Mouse (Mus musculus): ENCODE data around the gene Lipt2.

Gene Lipt2

GRCm38 (mm10) chr7:100159105-100159841, at the start of gene Lipt2:
Gene Lipt2, plus strand, starts transcription at chr7:100159277.
- DNase-seq (ENCODE audit: low read depth, low spot score), result peak; percentile 93

GRCm38 (mm10) chr7:100111506-100111905, 47.6 kb upstream of the Lipt2 start:
- DNase-seq (ENCODE audit: low read depth, low spot score), result no peak

GRCm38 (mm10) chr7:100113821-100114220, 45.3 kb upstream of the Lipt2 start:
- DNase-seq (ENCODE audit: low read depth, low spot score), result no peak

- no peak for DNase-seq (ENCODE audit: low read depth, low spot score)
Observed at GRCm38 (mm10) chr7:100114279-100114678, 44.8 kb upstream of the Lipt2 start.

GRCm38 (mm10) chr7:100120791-100121261, 38.3 kb upstream of the Lipt2 start:
- no peak for DNase-seq (ENCODE audit: low read depth, low spot score)

- peak; percentile 96 for DNase-seq (ENCODE audit: low read depth, low spot score)
Observed at GRCm38 (mm10) chr7:100121376-100121789, 37.7 kb upstream of the Lipt2 start, which contains the start of gene Pold3. Gene Pold3, minus strand, starts transcription at chr7:100121565.

- DNase-seq (ENCODE audit: low read depth, low spot score), result peak; percentile 52
Observed at GRCm38 (mm10) chr7:100123486-100123885, 35.6 kb upstream of the Lipt2 start.

GRCm38 (mm10) chr7:100124211-100124610, 34.9 kb upstream of the Lipt2 start:
- peak; percentile 79 for DNase-seq (ENCODE audit: low read depth, low spot score)

- no peak for DNase-seq (ENCODE audit: low read depth, low spot score)
Observed at GRCm38 (mm10) chr7:100125166-100125565, 33.9 kb upstream of the Lipt2 start.

GRCm38 (mm10) chr7:100126514-100126913, 32.6 kb upstream of the Lipt2 start:
- no peak for DNase-seq (ENCODE audit: low read depth, low spot score)

GRCm38 (mm10) chr7:100128262-100129041, 30.6 kb upstream of the Lipt2 start:
- DNase-seq (ENCODE audit: low read depth, low spot score), result no peak

- DNase-seq (ENCODE audit: low read depth, low spot score), result no peak
Observed at GRCm38 (mm10) chr7:100130592-100130991, 28.5 kb upstream of the Lipt2 start.

- DNase-seq (ENCODE audit: low read depth, low spot score), result no peak
Observed at GRCm38 (mm10) chr7:100132379-100132778, 26.7 kb upstream of the Lipt2 start.

- DNase-seq (ENCODE audit: low read depth, low spot score), result no peak
Observed at GRCm38 (mm10) chr7:100137038-100137437, 22.0 kb upstream of the Lipt2 start.

- no peak for DNase-seq (ENCODE audit: low read depth, low spot score)
Observed at GRCm38 (mm10) chr7:100138075-100138474, 21.0 kb upstream of the Lipt2 start.

- no peak for DNase-seq (ENCODE audit: low read depth, low spot score)
Observed at GRCm38 (mm10) chr7:100140591-100140990, 18.5 kb upstream of the Lipt2 start.

- no peak for DNase-seq (ENCODE audit: low read depth, low spot score)
Observed at GRCm38 (mm10) chr7:100148586-100148985, 10.5 kb upstream of the Lipt2 start.

GRCm38 (mm10) chr7:100150086-100150485, 9.0 kb upstream of the Lipt2 start:
- DNase-seq (ENCODE audit: low read depth, low spot score), result no peak

- DNase-seq (ENCODE audit: low read depth, low spot score), result no peak
Observed at GRCm38 (mm10) chr7:100150626-100151025, 8.5 kb upstream of the Lipt2 start.

GRCm38 (mm10) chr7:100157669-100158068, 1.4 kb upstream of the Lipt2 start:
- no peak for DNase-seq (ENCODE audit: low read depth, low spot score)

GRCm38 (mm10) chr7:100160006-100160405, 929 bp downstream of the Lipt2 start:
- DNase-seq (ENCODE audit: low read depth, low spot score), result peak; percentile 11

- DNase-seq (ENCODE audit: low read depth, low spot score), result no peak
Observed at GRCm38 (mm10) chr7:100163506-100163905, 4.4 kb downstream of the Lipt2 start.

GRCm38 (mm10) chr7:100168654-100169053, 9.6 kb downstream of the Lipt2 start:
- no peak for DNase-seq (ENCODE audit: low read depth, low spot score)

All from CD4-positive, CD25-positive, alpha-beta regulatory T cell, adult 2 months (primary cell).